Mouse (Mus musculus) left cerebral cortex, adult 2 months (tissue): ENCODE measurements around the gene Mcur1. TPM values are rescaled to one million over a fixed set of nuclear protein-coding genes. Genes with fewer than 3 reads are reported as not detected.

ENCODE experiments used
- DNase-seq, 2 experiments: peaks; one replicate each; pipeline ENCODE4 v3.0.0; 2021 to 2022; ENCODE audit warnings: low spot score in 2 of 2, mixed read lengths in 1 of 2; ENCODE audit errors: extremely low spot score in 1 of 2
- H3K27ac ChIP-seq: fragments of 200-600 bp; 2 replicates; pipeline ENCODE4 v1.8.1; 2022
- H3K4me3 ChIP-seq: fragments of 200-600 bp; 2 replicates; pipeline ENCODE4 v1.8.1; 2022
- CTCF ChIP-seq: fragments of 200-600 bp; IDR thresholded peaks from 2 replicates; pipeline ENCODE4 v1.8.1; 2022; ENCODE audit warnings: antibody characterized with exemption, mild to moderate bottlenecking, moderate library complexity
- intact Hi-C: fragments of 180-260 bp; cut with DNase I; formaldehyde crosslinking; loops from one replicate; pipeline ENCODE4 v1.15.1; 2025
- total RNA-seq, 2 experiments: library from RNA; stranded (reverse); gene quantifications; 2 replicates each; pipeline ENCODE4 v1.2.3; 2021

Mcur1 gene
- total RNA-seq, 2 experiments from 2014 or later: 15.8 to 17.8 TPM

DNA sequence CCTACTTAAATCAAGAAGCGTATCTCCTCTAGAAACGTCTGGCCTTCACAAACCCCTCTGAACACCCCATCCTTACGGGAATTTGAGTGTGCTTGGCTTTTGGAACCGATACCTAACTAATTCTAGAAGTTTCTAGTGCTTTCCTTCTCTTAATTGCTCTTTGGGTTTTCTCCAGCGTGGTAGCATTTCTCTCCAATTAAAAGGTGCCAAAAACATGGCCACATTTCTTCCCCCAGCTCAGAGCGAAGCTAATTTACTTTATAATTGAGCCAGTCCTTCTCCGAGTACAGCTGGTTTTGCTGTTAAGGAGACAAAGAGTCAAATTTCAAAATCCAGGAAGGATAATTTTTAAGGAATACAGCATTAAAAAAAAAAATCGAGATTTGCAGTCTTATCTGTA lies 23.5 kb upstream of the Mcur1 start:
- no peak for DNase-seq
- Histone ChIP-seq H3K27ac (no peak overlapping the region), H3K4me3 (no peak overlapping the region)
- intact Hi-C loops: no loop called here
- TF ChIP-seq CTCF: no peak

DNA sequence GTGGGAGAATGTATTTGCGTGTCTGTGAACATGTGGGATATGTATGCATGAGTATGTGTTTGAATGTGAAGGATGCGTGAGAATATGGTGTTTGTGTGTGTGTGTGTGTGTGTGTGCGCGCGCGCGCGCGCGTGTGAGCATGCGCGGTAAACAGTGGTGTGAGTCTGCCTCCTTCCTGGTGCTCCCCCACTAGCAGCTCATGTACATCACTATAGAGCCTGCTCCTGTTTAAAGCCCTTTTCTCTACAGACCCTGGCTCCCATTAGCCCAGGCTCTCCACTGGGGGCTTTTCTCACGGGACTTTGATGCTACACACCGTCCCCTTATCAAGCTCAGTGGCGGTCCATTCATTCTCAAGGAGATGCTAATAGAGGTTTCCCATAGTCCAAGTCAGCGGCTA lies 23.0 kb upstream of the Mcur1 start:
- TF ChIP-seq CTCF: no peak
- DNase-seq: no peak
- Histone ChIP-seq H3K4me3 (no peak overlapping the region), H3K27ac (no peak overlapping the region)
- intact Hi-C loops: no loop called here

- no peak for TF ChIP-seq CTCF
- H3K27ac ChIP-seq: no peak overlapping the region
- intact Hi-C loops: no loop called here
- no peak for DNase-seq
- H3K4me3 ChIP-seq: no peak overlapping the region
Measured at GRCm38 (mm10) chr13:43580661-43581060, 20.7 kb upstream of the Mcur1 start.

GRCm38 (mm10) chr13:43579740-43580139 lies 19.7 kb upstream of the Mcur1 start:
- intact Hi-C loops: loop anchor here (5.0 kb wide), 1 partner anchor 158 kb away; no protein-coding TSS in a partner anchor
- Histone ChIP-seq H3K27ac (no peak overlapping the region), H3K4me3 (no peak overlapping the region)
- TF ChIP-seq CTCF: peak; percentile 75
- peak in 1 of 2 experiments; percentile 51 for DNase-seq

- intact Hi-C loops: loop anchor here (5.0 kb wide), 1 partner anchor 160 kb away; no protein-coding TSS in a partner anchor
- Histone ChIP-seq H3K27ac (no peak overlapping the region), H3K4me3 (no peak overlapping the region)
- DNase-seq: no peak
- no peak for TF ChIP-seq CTCF
Measured at GRCm38 (mm10) chr13:43577766-43578165, 17.8 kb upstream of the Mcur1 start.

DNA sequence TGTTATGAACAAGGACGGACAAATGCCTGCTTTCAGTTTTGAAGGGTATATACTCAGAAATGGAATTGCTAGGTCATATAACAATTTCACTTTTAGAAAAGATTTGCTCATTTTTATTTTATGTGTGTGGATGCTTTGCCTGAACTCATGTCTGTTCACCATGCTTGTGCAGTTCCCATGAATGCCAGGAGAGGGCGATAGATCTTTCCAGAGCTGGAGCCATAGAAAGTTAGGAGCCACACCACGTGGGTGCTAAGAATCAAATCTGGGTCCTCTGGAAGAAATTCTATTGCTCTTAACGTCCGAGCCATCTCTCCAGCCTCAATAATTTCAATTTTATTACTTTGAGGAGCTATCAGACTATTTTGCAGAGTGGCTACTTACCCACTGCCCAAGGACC lies 17.3 kb upstream of the Mcur1 start:
- Histone ChIP-seq H3K4me3 (no peak overlapping the region), H3K27ac (no peak overlapping the region)
- intact Hi-C loops: loop anchor here (5.0 kb wide), 1 partner anchor 160 kb away; no protein-coding TSS in a partner anchor
- peak; percentile 50 for TF ChIP-seq CTCF
- no peak for DNase-seq

GRCm38 (mm10) chr13:43575431-43575830 lies 15.4 kb upstream of the Mcur1 start:
- intact Hi-C loops: loop anchor here (5.0 kb wide), 1 partner anchor 162 kb away; no protein-coding TSS in a partner anchor
- Histone ChIP-seq H3K27ac (no peak overlapping the region), H3K4me3 (no peak overlapping the region)
- no peak for TF ChIP-seq CTCF
- no peak for DNase-seq

GRCm38 (mm10) chr13:43573979-43574378 lies 14.0 kb upstream of the Mcur1 start:
- TF ChIP-seq CTCF: no peak
- Histone ChIP-seq H3K27ac (no peak overlapping the region), H3K4me3 (no peak overlapping the region)
- intact Hi-C loops: no loop called here
- no peak for DNase-seq

DNA sequence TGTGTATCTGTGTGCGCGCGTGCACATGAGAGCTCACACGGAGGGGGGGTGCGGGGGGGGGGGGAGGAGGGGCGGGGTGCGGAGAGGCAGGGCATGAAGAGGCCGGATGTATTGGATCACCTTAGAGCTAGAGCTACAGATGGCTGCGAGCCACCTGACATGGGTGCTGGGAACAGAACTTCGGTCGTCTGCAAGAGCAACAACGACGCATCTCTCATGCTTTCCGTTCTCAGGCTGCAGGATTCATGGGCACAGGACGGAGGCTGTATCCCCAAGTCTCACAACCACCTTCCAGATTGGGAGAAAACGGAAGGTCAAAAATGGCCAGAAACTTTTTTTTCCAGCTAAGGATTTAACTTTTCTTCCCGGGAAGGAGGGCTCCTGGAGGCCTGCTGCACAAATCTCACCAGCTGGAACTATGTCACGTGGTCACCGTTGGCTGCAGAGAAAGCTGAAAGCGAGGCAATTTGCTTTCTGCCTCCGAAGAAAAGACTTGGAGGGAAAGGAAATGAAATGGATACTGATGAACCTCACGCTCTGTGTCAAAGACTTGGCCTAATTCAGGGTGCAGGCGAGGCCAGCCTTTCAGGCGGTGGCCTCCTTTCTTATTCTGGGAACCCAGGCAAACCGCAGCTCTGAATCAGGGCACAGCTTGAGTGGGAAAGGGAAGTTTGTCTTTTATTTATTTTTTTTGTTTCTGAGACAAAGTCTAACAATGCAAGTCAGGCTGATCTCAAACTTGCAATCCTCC lies 7.3 kb upstream of the Mcur1 start:
- no peak overlapping the region for H3K4me3 ChIP-seq
- peak overlapping the region; percentile 57 for H3K27ac ChIP-seq
- no peak for DNase-seq
- intact Hi-C loops: no loop called here
- TF ChIP-seq CTCF: no peak

DNA sequence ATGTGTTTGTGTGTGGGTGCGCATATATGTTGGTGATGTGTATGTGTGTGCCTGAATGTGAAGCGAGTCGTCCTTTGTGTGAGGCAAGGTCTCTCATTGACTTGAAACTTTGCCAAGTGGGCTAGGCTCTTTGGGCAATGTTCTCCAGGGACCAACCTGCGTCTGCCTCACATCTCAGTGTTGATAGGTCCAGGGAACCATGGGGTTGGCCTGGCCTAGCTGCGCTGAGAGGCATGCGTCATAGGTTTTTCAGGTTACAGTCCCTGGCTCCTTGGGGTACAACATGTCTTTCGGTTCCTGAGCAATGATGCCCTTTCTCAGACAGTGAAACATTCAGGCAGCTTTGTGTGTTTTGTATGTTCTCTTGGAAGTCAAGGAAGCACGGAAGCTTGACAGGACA lies 6.2 kb upstream of the Mcur1 start:
- H3K27ac ChIP-seq: peak overlapping the region; percentile 30; the same call in 1 of the 2 replicates

GRCm38 (mm10) chr13:43565346-43565745 lies 5.4 kb upstream of the Mcur1 start:
- TF ChIP-seq CTCF: peak; percentile 94
- Histone ChIP-seq H3K27ac (peak overlapping the region; percentile 50; the same call in 1 of the 2 replicates), H3K4me3 (no peak overlapping the region)
- intact Hi-C loops: no loop called here
- DNase-seq: peak; percentile 83 to 89

More for the DNA sequence above, 6.2 kb upstream of the Mcur1 start:
- no peak for TF ChIP-seq CTCF
- no peak overlapping the region for H3K4me3 ChIP-seq
- intact Hi-C loops: no loop called here
- DNase-seq: no peak

DNA sequence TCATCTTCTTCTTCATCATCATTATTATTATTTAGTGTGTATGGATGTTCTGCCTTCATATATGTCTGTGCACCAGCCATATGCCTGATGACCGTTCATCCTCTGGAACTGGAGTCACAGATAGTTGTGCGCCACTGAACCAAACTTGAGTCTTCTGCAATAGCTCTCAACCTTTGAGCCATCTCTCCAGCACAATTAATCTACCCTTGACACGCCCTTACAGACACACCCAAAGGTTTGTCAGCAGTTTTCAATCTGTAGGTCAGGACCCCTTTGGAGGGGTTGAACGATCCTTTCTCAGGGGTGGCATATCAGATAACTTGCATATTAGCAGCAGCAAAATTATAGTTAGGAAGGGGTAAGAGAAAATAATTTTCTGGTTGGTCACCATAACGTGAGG lies 4.7 kb upstream of the Mcur1 start:
- Histone ChIP-seq H3K27ac (peak overlapping the region; percentile 50; the same call in 1 of the 2 replicates), H3K4me3 (no peak overlapping the region)
- DNase-seq: no peak
- intact Hi-C loops: no loop called here
- TF ChIP-seq CTCF: no peak

- Histone ChIP-seq H3K4me3 (no peak overlapping the region), H3K27ac (no peak overlapping the region)
- TF ChIP-seq CTCF: no peak
- intact Hi-C loops: no loop called here
- DNase-seq: no peak
Measured at GRCm38 (mm10) chr13:43562726-43563125, 2.7 kb upstream of the Mcur1 start.
